Mouse (Mus musculus): ENCODE results near the gene Olfr70. TPM values are rescaled to one million over a fixed set of nuclear protein-coding genes. Genes with fewer than 3 reads are reported as not detected.

Gene Olfr70
- total and polyA plus RNA-seq, 3 experiments: not detected

GRCm38 (mm10) chr4:43666412-43666811 is 34.2 kb downstream of the Olfr70 start:
- dilution Hi-C loops (cut with MboI; ENCODE audit: extremely low pct_ligation_motif_present, extremely low pct_unique_long_range_greater_than_20kb, low sequenced_read_pairs): no loop called here
- Histone ChIP-seq H3K79me2 (replicated peaks; ENCODE audit: control insufficient read depth, extremely low read depth, insufficient read depth, poor library complexity, severe bottlenecking) (no peaks in the 10 kb centered on the region), H3K4me3 (replicated peaks in 1 of 3; ENCODE audit: low read depth in 2 of 3, low read length in 2 of 3, poor library complexity in 1 of 3) (no peak overlapping the region), H3K27ac (ENCODE audit: insufficient read depth, low read depth) (no peak overlapping the region), H3K9ac (ENCODE audit: insufficient read depth, low read depth) (no peak overlapping the region), H3K36me3 (replicated peaks in 1 of 2; ENCODE audit: control insufficient read depth in 1 of 2, insufficient read depth in 1 of 2, low read length in 1 of 2) (no peaks in the 10 kb centered on the region), H3K27me3 (replicated peaks) (peaks cover 92% of the 10 kb centered on the region), H3K9me3 (replicated peaks; ENCODE audit: low read length) (no peaks in the 10 kb centered on the region), H3K4me1 (ENCODE audit: control insufficient read depth in 1 of 2, insufficient read depth in 2 of 2) (peaks cover 0 to 10% of the 10 kb centered on the region in 2 experiments; a peak in 3 of 4 replicates), H3K4me2 (ENCODE audit: insufficient read depth, low read depth, poor library complexity, severe bottlenecking) (no peak overlapping the region)
- TF ChIP-seq SMC3 (IDR thresholded peaks at IDR 0.05; ENCODE audit: low read depth, low read length) (peak; percentile 74), MAZ (IDR thresholded peaks at IDR 0.05; ENCODE audit: low read depth, low read length) (no peak), RAD21 (IDR thresholded peaks at IDR 0.05; ENCODE audit: low read depth, low read length) (peak; percentile 48), CTCF (conservative IDR thresholded peaks at IDR 0.05 in 1 of 2, IDR thresholded peaks at IDR 0.05 in 1 of 2; ENCODE audit: low read depth in 2 of 2, low read length in 2 of 2) (peak; percentile 53 to 67)
- DNase-seq (ENCODE audit: extremely low read depth): no peak
- in situ Hi-C loops (cut with MboI; ENCODE audit: low pct_ligation_motif_present, low pct_unique_long_range_greater_than_20kb, low sequenced_read_pairs): no loop called here

GRCm38 (mm10) chr4:43657146-43657545 is 43.5 kb downstream of the Olfr70 start:
- TF ChIP-seq POLR2A (IDR thresholded peaks at IDR 0.05; ENCODE audit: low read depth, low read length) (no peak), CTCF (conservative IDR thresholded peaks at IDR 0.05 in 1 of 2, IDR thresholded peaks at IDR 0.05 in 1 of 2; ENCODE audit: low read depth in 2 of 2, low read length in 2 of 2) (peak in 1 of 2 experiments; percentile 23; a peak in 2 of 4 replicates)
- Histone ChIP-seq H3K9ac (ENCODE audit: insufficient read depth, low read depth) (no peak overlapping the region), H3K4me2 (ENCODE audit: insufficient read depth, low read depth, poor library complexity, severe bottlenecking) (peak overlapping the region; percentile 78), H3K4me1 (ENCODE audit: control insufficient read depth in 1 of 2, insufficient read depth in 2 of 2) (peaks cover 0 to 9% of the 10 kb centered on the region in 2 experiments; a peak in 2 of 4 replicates), H3K79me2 (replicated peaks; ENCODE audit: control insufficient read depth, extremely low read depth, insufficient read depth, poor library complexity, severe bottlenecking) (no peaks in the 10 kb centered on the region), H3K9me3 (replicated peaks; ENCODE audit: low read length) (no peaks in the 10 kb centered on the region), H3K27ac (ENCODE audit: insufficient read depth, low read depth) (no peak overlapping the region), H3K36me3 (replicated peaks in 1 of 2; ENCODE audit: control insufficient read depth in 1 of 2, insufficient read depth in 1 of 2, low read length in 1 of 2) (no peaks in the 10 kb centered on the region), H3K27me3 (replicated peaks) (peaks cover 63% of the 10 kb centered on the region), H3K4me3 (replicated peaks in 1 of 3; ENCODE audit: low read depth in 2 of 3, low read length in 2 of 3, poor library complexity in 1 of 3) (peak overlapping the region in 2 of 3 experiments; percentile 23 to 46)
- in situ Hi-C loops (cut with MboI; ENCODE audit: low pct_ligation_motif_present, low pct_unique_long_range_greater_than_20kb, low sequenced_read_pairs): no loop called here
- dilution Hi-C loops (cut with MboI; ENCODE audit: extremely low pct_ligation_motif_present, extremely low pct_unique_long_range_greater_than_20kb, low sequenced_read_pairs): no loop called here
- no peak for DNase-seq (ENCODE audit: extremely low read depth)

- dilution Hi-C loops (cut with MboI; ENCODE audit: extremely low pct_ligation_motif_present, extremely low pct_unique_long_range_greater_than_20kb, low sequenced_read_pairs): no loop called here
- Histone ChIP-seq H3K4me2 (ENCODE audit: insufficient read depth, low read depth, poor library complexity, severe bottlenecking) (peak within 1 kb of the TSS; percentile 83), H3K4me3 (replicated peaks in 1 of 3; ENCODE audit: low read depth in 2 of 3, low read length in 2 of 3, poor library complexity in 1 of 3) (peak within 1 kb of the TSS; percentile 58 to 88 (median 75)), H3K4me1 (ENCODE audit: control insufficient read depth in 1 of 2, insufficient read depth in 2 of 2) (peaks cover 0 to 9% of the 10 kb centered on the region in 2 experiments; a peak in 2 of 4 replicates), H3K27ac (ENCODE audit: insufficient read depth, low read depth) (no peak within 1 kb of the TSS), H3K9ac (ENCODE audit: insufficient read depth, low read depth) (peak within 1 kb of the TSS; percentile 95), H3K9me3 (replicated peaks; ENCODE audit: low read length) (no peaks in the 10 kb centered on the region), H3K27me3 (replicated peaks) (peaks cover 57% of the 10 kb centered on the region), H3K36me3 (replicated peaks in 1 of 2; ENCODE audit: control insufficient read depth in 1 of 2, insufficient read depth in 1 of 2, low read length in 1 of 2) (no peaks in the 10 kb centered on the region), H3K79me2 (replicated peaks; ENCODE audit: control insufficient read depth, extremely low read depth, insufficient read depth, poor library complexity, severe bottlenecking) (no peaks in the 10 kb centered on the region)
- in situ Hi-C loops (cut with MboI; ENCODE audit: low pct_ligation_motif_present, low pct_unique_long_range_greater_than_20kb, low sequenced_read_pairs): no loop called here
- peak; percentile 85 for TF ChIP-seq CHD2 (IDR thresholded peaks at IDR 0.05; ENCODE audit: low read length)
- peak; percentile 99 for TF ChIP-seq ZNF384 (IDR thresholded peaks at IDR 0.05; ENCODE audit: low read depth, low read length)
- 0 out of 2 replicates have a peak, but pooled peaks have one; percentile 32 for TF ChIP-seq TBP (conservative IDR thresholded peaks at IDR 0.05; ENCODE audit: low read depth, low read length)
- TF ChIP-seq NRF1 (IDR thresholded peaks at IDR 0.05; ENCODE audit: low read depth, low read length): peak; percentile 71
- TF ChIP-seq RCOR1 (conservative IDR thresholded peaks at IDR 0.05; ENCODE audit: low read depth, low read length): no peak; the same call in 1 of the 2 replicates
- peak; percentile 71 for TF ChIP-seq NELFE (IDR thresholded peaks at IDR 0.05; ENCODE audit: low read depth, low read length)
- no peak for TF ChIP-seq BHLHE40 (IDR thresholded peaks at IDR 0.05; ENCODE audit: low read depth, low read length)
- peak; percentile 77 for TF ChIP-seq MAZ (IDR thresholded peaks at IDR 0.05; ENCODE audit: low read depth, low read length)
- peak; percentile 55 for TF ChIP-seq ELF1 (IDR thresholded peaks at IDR 0.05; ENCODE audit: low read depth, low read length)
- TF ChIP-seq HCFC1 (IDR thresholded peaks at IDR 0.05; ENCODE audit: low read depth, low read length): peak; percentile 58
- peak; percentile 68; the same call in 1 of the 2 replicates for TF ChIP-seq TCF12 (IDR thresholded peaks at IDR 0.05; ENCODE audit: low read depth, low read length)
- peak; percentile 56; the same call in 1 of the 2 replicates for TF ChIP-seq IRF4 (IDR thresholded peaks at IDR 0.05; ENCODE audit: low read depth, low read length)
- no peak for TF ChIP-seq MEF2A (IDR thresholded peaks at IDR 0.05; ENCODE audit: borderline replicate concordance, low read depth, low read length)
- TF ChIP-seq MAX (IDR thresholded peaks at IDR 0.05; ENCODE audit: low read length): 0 out of 2 replicates have a peak, but pooled peaks have one; percentile 19
- TF ChIP-seq POLR2A (IDR thresholded peaks at IDR 0.05; ENCODE audit: low read depth, low read length): peak; percentile 82
- DNase-seq (ENCODE audit: extremely low read depth): peak; percentile 94
These were observed 44.1 kb downstream of the Olfr70 start, which contains the start of gene Hint2 for GRCm38 (mm10) chr4:43656339-43657109. Gene Hint2, minus strand, starts transcription at chr4:43656466.

All from CH12.LX (cell line).